ENCODE assay signal across 7 mouse cellular contexts in genomic region chr13:46726288-46727037, GRCm38 (mm10). TPM values are rescaled to one million over a fixed set of nuclear protein-coding genes. Genes with fewer than 3 reads are reported as not detected.
DNase-seq lines count a peak whose midpoint lies in the region; ATAC-seq and TF ChIP-seq lines count a peak whose summit lies in the region.

No protein-coding gene starts in this region.

- H3K27me3 ChIP-seq in embryonic facial prominence, embryonic 12.5 days = no peaks in the 10 kb centered on the region
- H3K27me3 ChIP-seq in intestine, embryonic 14.5 days (replicated peaks; ENCODE audit: control insufficient read depth, insufficient read depth, low read length) = no peaks in the 10 kb centered on the region
- no peaks in the 10 kb centered on the region for H3K27me3 ChIP-seq in midbrain, embryonic 12.5 days

- no peaks in the 10 kb centered on the region for H3K9me3 ChIP-seq in embryonic facial prominence, embryonic 12.5 days
- H3K9me3 ChIP-seq in intestine, embryonic 14.5 days (ENCODE audit: control insufficient read depth, low read length) = no peaks in the 10 kb centered on the region
- no peaks in the 10 kb centered on the region for H3K9me3 ChIP-seq in midbrain, embryonic 12.5 days

- peak overlapping the region; percentile 98 for H3K27ac ChIP-seq in embryonic facial prominence, embryonic 12.5 days
- H3K27ac ChIP-seq in intestine, embryonic 14.5 days (ENCODE audit: low read depth) = peak overlapping the region; percentile 98
- peak overlapping the region; percentile 94 for H3K27ac ChIP-seq in midbrain, embryonic 12.5 days (replicated peaks)

- peak overlapping the region; percentile 98 for H3K9ac ChIP-seq in embryonic facial prominence, embryonic 12.5 days
- H3K9ac ChIP-seq in intestine, embryonic 14.5 days (ENCODE audit: low read length) = peak overlapping the region; percentile 93
- H3K9ac ChIP-seq in midbrain, embryonic 12.5 days (replicated peaks) = peak overlapping the region; percentile 95

- under 1% methylated on average over 30 of the region's 30 CpGs for WGBS in lung, adult 2 months
- under 1% methylated on average over 30 of the region's 30 CpGs for WGBS in embryonic facial prominence, embryonic 12.5 days
- WGBS in intestine, embryonic 14.5 days = under 1% methylated on average over 30 of the region's 30 CpGs
- WGBS in midbrain, embryonic 12.5 days = 1% methylated on average over 30 of the region's 30 CpGs

- H3K4me2 ChIP-seq in embryonic facial prominence, embryonic 12.5 days (replicated peaks) = peak overlapping the region; percentile 74
- H3K4me2 ChIP-seq in intestine, embryonic 14.5 days (ENCODE audit: low read length) = peak overlapping the region; percentile 81
- H3K4me2 ChIP-seq in midbrain, embryonic 12.5 days (replicated peaks) = peak overlapping the region; percentile 72

- H3K36me3 ChIP-seq in embryonic facial prominence, embryonic 12.5 days = no peaks in the 10 kb centered on the region
- H3K36me3 ChIP-seq in intestine, embryonic 14.5 days (ENCODE audit: control insufficient read depth, insufficient read depth, low read length) = no peaks in the 10 kb centered on the region
- H3K36me3 ChIP-seq in midbrain, embryonic 12.5 days = no peaks in the 10 kb centered on the region

- H3K4me3 ChIP-seq in lung, adult 2 months (replicated peaks; ENCODE audit: extremely low read depth, low read depth, low read length) = peak overlapping the region; percentile 29
- H3K4me3 ChIP-seq in embryonic facial prominence, embryonic 12.5 days = peak overlapping the region; percentile 100
- peak overlapping the region; percentile 74 for H3K4me3 ChIP-seq in intestine, embryonic 14.5 days (ENCODE audit: low read depth, low read length)
- H3K4me3 ChIP-seq in midbrain, embryonic 12.5 days = peak overlapping the region; percentile 99

- no peak for ATAC-seq in embryonic facial prominence, embryonic 12.5 days (ENCODE audit: insufficient number of reproducible peaks, insufficient read depth, low FRiP score, low TSS enrichment)
- ATAC-seq in intestine, embryonic 14.5 days (replicated peaks; ENCODE audit: low FRiP score, low TSS enrichment, low read depth) = no peak
- no peak for ATAC-seq in midbrain, embryonic 12.5 days (ENCODE audit: low FRiP score, low read depth)

- TF ChIP-seq CTCF in lung, adult 2 months (IDR thresholded peaks at IDR 0.05; ENCODE audit: insufficient read depth, low read length) = no peak

- no peak for TF ChIP-seq POLR2A in lung, adult 2 months (IDR thresholded peaks at IDR 0.05; ENCODE audit: borderline replicate concordance, extremely low read depth, low read depth, low read length)

- peaks cover 10% of the 10 kb centered on the region for H3K4me1 ChIP-seq in lung, adult 2 months (ENCODE audit: control insufficient read depth, insufficient read depth, low read length)
- H3K4me1 ChIP-seq in embryonic facial prominence, embryonic 12.5 days = peaks cover 12% of the 10 kb centered on the region
- peaks cover 13% of the 10 kb centered on the region; the same call in 1 of the 2 replicates for H3K4me1 ChIP-seq in intestine, embryonic 14.5 days (replicated peaks; ENCODE audit: control insufficient read depth, insufficient read depth, low read length)
- H3K4me1 ChIP-seq in midbrain, embryonic 12.5 days = peaks cover 10% of the 10 kb centered on the region

- no peak for DNase-seq in lung, adult 2 months
- no peak for DNase-seq in lung, postnatal 10 days
- peak; percentile 55 for DNase-seq in adipocyte (ENCODE audit: low spot score)
- DNase-seq in intestine, embryonic 14.5 days (ENCODE audit: low spot score) = peak; percentile 76
- peak; percentile 21 for DNase-seq in thymus, postnatal 0 days (ENCODE audit: low spot score)

RNA-seq across cellular contexts. Expression of gene Nup153, which starts 1.3 kb away (rescaled TPM):
- 58.8 and 70.4 TPM in 2 replicates for polyA plus RNA-seq in lung, adult 2 months (2012; rRNA removed)
- 38.5 and 42.3 TPM in 2 replicates for polyA plus RNA-seq in embryonic facial prominence, embryonic 12.5 days (2016; fragmentation: Nextera tagmentation; extraction: Ambion mirVana)
- 37.2 and 37.5 TPM in 2 replicates for polyA plus RNA-seq in intestine, embryonic 14.5 days (2014; fragmentation: Nextera tagmentation; extraction: Ambion mirVana)
- polyA plus RNA-seq in midbrain, embryonic 12.5 days (2016; fragmentation: Nextera tagmentation; extraction: Ambion mirVana) = 40.7 and 47.5 TPM in 2 replicates
- 19.5 and 22.2 TPM in 2 replicates for polyA plus RNA-seq in thymus, postnatal 0 days (2015; fragmentation: Nextera tagmentation; extraction: Ambion mirVana)

RNA-seq across cellular contexts. Expression of gene Fam8a1, which starts 57.1 kb away (rescaled TPM):
- polyA plus RNA-seq in lung, adult 2 months (2012; rRNA removed) = 16.9 and 23.4 TPM in 2 replicates
- polyA plus RNA-seq in embryonic facial prominence, embryonic 12.5 days (2016; fragmentation: Nextera tagmentation; extraction: Ambion mirVana) = 15.3 and 17.4 TPM in 2 replicates
- polyA plus RNA-seq in intestine, embryonic 14.5 days (2014; fragmentation: Nextera tagmentation; extraction: Ambion mirVana) = 7.8 and 8.0 TPM in 2 replicates
- 19.9 and 25.1 TPM in 2 replicates for polyA plus RNA-seq in midbrain, embryonic 12.5 days (2016; fragmentation: Nextera tagmentation; extraction: Ambion mirVana)
- 6.4 and 9.4 TPM in 2 replicates for polyA plus RNA-seq in thymus, postnatal 0 days (2015; fragmentation: Nextera tagmentation; extraction: Ambion mirVana)

Comparison
In these comparisons a context has a peak if more than half of its experiments do, and no peak if none do; other contexts are left out.
1. DNase-seq: peak in adipocyte (single experiment), intestine, embryonic 14.5 days (single experiment) and thymus, postnatal 0 days (single experiment); none in lung, adult 2 months (single experiment) and lung, postnatal 10 days (single experiment).
2. H3K4me3 ChIP-seq: peak in every context shown above with its lines; median percentile 100 in embryonic facial prominence, embryonic 12.5 days; 99 in midbrain, embryonic 12.5 days; 74 in intestine, embryonic 14.5 days; 29 in lung, adult 2 months.
3. Peak in every context shown above with its lines, with median percentiles within 50 percentile points of each other: H3K27ac ChIP-seq, H3K4me2 ChIP-seq and H3K9ac ChIP-seq.